ENCODE assay signal across 8 mouse cellular contexts in genomic region chr9:40872156-40872478, GRCm38 (mm10). TPM values are rescaled to one million over a fixed set of nuclear protein-coding genes. Genes with fewer than 3 reads are reported as not detected.
DNase-seq lines count a peak whose midpoint lies in the region; TF ChIP-seq lines count a peak whose summit lies in the region.

No protein-coding gene starts in this region.

- no peak for TF ChIP-seq POLR2A in thymus, adult 2 months (IDR thresholded peaks at IDR 0.05; ENCODE audit: control insufficient read depth, extremely low read depth, insufficient read depth, low read length, poor library complexity)

- WGBS in thymus, adult 2 months, result 7% methylated on average over 8 of the region's 8 CpGs

- no peak overlapping the region for H3K4me3 ChIP-seq in thymus, adult 2 months (ENCODE audit: control insufficient read depth, insufficient read depth, low read length)

- peaks cover 7% of the 10 kb centered on the region; the same call in 1 of the 2 replicates for H3K27me3 ChIP-seq in thymus, adult 2 months (ENCODE audit: control insufficient read depth, insufficient read depth, low read length)

- no peak overlapping the region for H3K27ac ChIP-seq in thymus, adult 2 months (ENCODE audit: control insufficient read depth, insufficient read depth, low read length)

- 0 out of 2 replicates have a peak, but pooled peaks have one; percentile 9 for TF ChIP-seq CTCF in thymus, adult 2 months (IDR thresholded peaks at IDR 0.05; ENCODE audit: borderline replicate concordance, control insufficient read depth, extremely low read depth, insufficient read depth, low read length, poor library complexity)

- peak; percentile 14 to 22 for DNase-seq in cerebellum, postnatal 36 days
- DNase-seq in cerebellum, adult 9-10 months, result no peak
- DNase-seq in thymus, adult 2 months, result peak; percentile 7
- DNase-seq in thymus, postnatal 0 days (ENCODE audit: low spot score), result no peak
- DNase-seq in induced T-regulatory cell, adult 2 months (ENCODE audit: low read depth), result peak; percentile 54
- DNase-seq in naive thymus-derived CD4-positive, alpha-beta T cell, adult 2 months (ENCODE audit: low read depth), result peak; percentile 46
- no peak for DNase-seq in right cerebral cortex, postnatal 25 days
- no peak for DNase-seq in frontal cortex, adult 2 months (ENCODE audit: extremely low spot score in 1 of 2, low spot score in 1 of 2)

- no peaks in the 10 kb centered on the region for H3K36me3 ChIP-seq in thymus, adult 2 months (ENCODE audit: control insufficient read depth, insufficient read depth, low read length)

- H3K4me1 ChIP-seq in thymus, adult 2 months (replicated peaks; ENCODE audit: control insufficient read depth, insufficient read depth, low read length), result no peaks in the 10 kb centered on the region

RNA-seq across cellular contexts. Expression of gene Bsx, which starts 1.8 kb away (rescaled TPM):
- polyA plus RNA-seq in thymus, adult 2 months (2012; rRNA removed), result 0.05 and 0.09 TPM in 2 replicates
- polyA plus RNA-seq in thymus, postnatal 0 days (2015; fragmentation: Nextera tagmentation; extraction: Ambion mirVana), result not detected in 2 replicates
- polyA plus RNA-seq in frontal cortex, adult 2 months (2012; rRNA removed), result 0.13 and 0.14 TPM in 2 replicates

Comparison
In these comparisons a context has a peak if more than half of its experiments do, and no peak if none do; other contexts are left out.
1. DNase-seq: peak in cerebellum, postnatal 36 days (2 of 2), thymus, adult 2 months (single experiment), induced T-regulatory cell, adult 2 months (single experiment) and naive thymus-derived CD4-positive, alpha-beta T cell, adult 2 months (single experiment); none in cerebellum, adult 9-10 months (single experiment), thymus, postnatal 0 days (single experiment), right cerebral cortex, postnatal 25 days (single experiment) and frontal cortex, adult 2 months (0 of 2).